8 mouse cellular contexts compared by ENCODE assay signal in the genomic region with DNA sequence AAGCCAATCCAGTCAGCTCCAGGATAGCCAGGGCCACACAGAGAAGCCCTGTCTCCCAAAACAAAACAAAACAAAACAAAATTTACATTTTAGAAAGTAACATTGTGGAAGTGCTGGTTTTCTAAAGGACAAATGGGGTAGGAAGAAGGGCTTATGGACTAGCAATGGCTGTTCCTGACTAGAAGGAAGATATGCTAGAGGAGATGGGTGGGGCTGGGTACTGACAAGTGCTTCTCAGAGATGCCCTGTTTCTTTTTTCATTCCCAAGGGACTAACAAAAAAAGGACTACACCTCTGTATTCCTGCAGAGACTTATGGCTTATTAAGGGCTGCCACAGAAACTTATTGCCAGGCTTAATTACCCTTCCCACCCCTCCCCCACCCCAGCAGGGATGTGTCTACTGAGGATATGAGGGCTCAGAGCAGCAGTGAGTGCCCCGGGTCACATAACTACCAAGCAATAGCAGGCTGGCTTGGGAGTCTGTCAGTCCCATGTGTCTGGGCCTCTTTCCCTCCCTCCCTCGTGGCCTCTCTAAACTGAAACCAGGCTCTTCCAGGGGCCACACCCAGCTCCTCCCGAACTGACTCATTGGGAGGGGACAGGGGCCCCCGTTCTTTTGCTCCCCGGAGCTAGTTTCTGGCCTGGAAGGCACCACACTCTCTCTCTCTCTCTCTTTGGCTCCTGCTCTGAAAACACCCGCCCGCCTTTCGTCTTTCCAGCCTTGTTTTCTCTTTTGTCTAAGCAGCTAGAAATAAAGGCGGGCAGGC. TPM values are rescaled to one million over a fixed set of nuclear protein-coding genes. Genes with fewer than 3 reads are reported as not detected.
A peak's percentile ranks its signal among the peaks of the same experiment; 100 is the strongest.
DNase-seq lines count a peak whose midpoint lies in the region; ATAC-seq and TF ChIP-seq lines count a peak whose summit lies in the region.

No protein-coding gene starts in this region.

- no peak for DNase-seq in kidney, postnatal 14 days
- peak; percentile 36 for DNase-seq in heart, postnatal 0 days (ENCODE audit: low spot score)
- DNase-seq in layer of hippocampus, postnatal 10 days (ENCODE audit: low spot score in 2 of 2) = no peak
- DNase-seq in right cerebral cortex, postnatal 4 days = no peak

- peak overlapping the region; percentile 58 for H3K9ac ChIP-seq in kidney, embryonic 16.5 days (replicated peaks; ENCODE audit: low read length)
- H3K9ac ChIP-seq in heart, postnatal 0 days (replicated peaks; ENCODE audit: low read depth, low read length) = no peak overlapping the region; the same call in 1 of the 2 replicates
- H3K9ac ChIP-seq in liver, embryonic 16.5 days (ENCODE audit: low read depth, low read length) = peak overlapping the region; percentile 55
- H3K9ac ChIP-seq in stomach, embryonic 14.5 days (replicated peaks; ENCODE audit: low read depth, low read length) = peak overlapping the region; percentile 11; the same call in 1 of the 2 replicates

- peak overlapping the region; percentile 72 for H3K27ac ChIP-seq in kidney, embryonic 16.5 days (ENCODE audit: low read length)
- peak overlapping the region; percentile 60 for H3K27ac ChIP-seq in embryonic fibroblast, embryonic 13.5 days (ENCODE audit: insufficient read depth, low read length)
- no peak overlapping the region; the same call in 1 of the 2 replicates for H3K27ac ChIP-seq in heart, postnatal 0 days (ENCODE audit: low read depth)
- H3K27ac ChIP-seq in liver, embryonic 16.5 days (ENCODE audit: low read length) = peak overlapping the region; percentile 92
- peak overlapping the region; percentile 92 for H3K27ac ChIP-seq in stomach, embryonic 14.5 days (ENCODE audit: low read length)

- H3K4me1 ChIP-seq in kidney, embryonic 16.5 days (ENCODE audit: insufficient read depth, low read length) = peaks cover 14% of the 10 kb centered on the region
- H3K4me1 ChIP-seq in embryonic fibroblast, embryonic 13.5 days (ENCODE audit: control insufficient read depth, insufficient read depth, low read length) = peaks cover 4% of the 10 kb centered on the region; the same call in 1 of the 2 replicates
- peaks cover 10% of the 10 kb centered on the region; the same call in 1 of the 2 replicates for H3K4me1 ChIP-seq in heart, postnatal 0 days (ENCODE audit: control insufficient read depth, insufficient read depth)
- H3K4me1 ChIP-seq in liver, embryonic 16.5 days (ENCODE audit: control insufficient read depth, low read depth, low read length) = peaks cover 28% of the 10 kb centered on the region
- H3K4me1 ChIP-seq in stomach, embryonic 14.5 days (ENCODE audit: control insufficient read depth, insufficient read depth, low read length) = peaks cover 13% of the 10 kb centered on the region; the same call in 1 of the 2 replicates

- no peak for TF ChIP-seq EP300 in heart, postnatal 0 days (IDR thresholded peaks at IDR 0.05; ENCODE audit: low read depth)

- H3K27me3 ChIP-seq in kidney, embryonic 16.5 days (ENCODE audit: insufficient read depth, low read length) = no peaks in the 10 kb centered on the region
- H3K27me3 ChIP-seq in heart, postnatal 0 days (ENCODE audit: control insufficient read depth, insufficient read depth, low read length) = no peaks in the 10 kb centered on the region
- no peaks in the 10 kb centered on the region for H3K27me3 ChIP-seq in liver, embryonic 16.5 days (ENCODE audit: control insufficient read depth, insufficient read depth, low read depth, low read length)
- no peaks in the 10 kb centered on the region for H3K27me3 ChIP-seq in stomach, embryonic 14.5 days (ENCODE audit: control insufficient read depth, insufficient read depth, low read length)

- TF ChIP-seq CTCF in embryonic fibroblast, embryonic 13.5 days (IDR thresholded peaks at IDR 0.05; ENCODE audit: borderline replicate concordance, insufficient read depth, low read length) = no peak
- no peak for TF ChIP-seq CTCF in heart, postnatal 0 days (IDR thresholded peaks at IDR 0.05; ENCODE audit: low read depth)

- 4% methylated on average over 9 of the region's 9 CpGs for WGBS in kidney, embryonic 16.5 days
- 10% methylated on average over 9 of the region's 9 CpGs for WGBS in heart, postnatal 0 days
- 12% methylated on average over 9 of the region's 9 CpGs for WGBS in liver, embryonic 16.5 days (ENCODE audit: insufficient replicate concordance)
- WGBS in stomach, embryonic 14.5 days = 12% methylated on average over 9 of the region's 9 CpGs

- H3K4me3 ChIP-seq in kidney, embryonic 16.5 days (ENCODE audit: low read length) = no peak overlapping the region; the same call in 1 of the 2 replicates
- no peak overlapping the region for H3K4me3 ChIP-seq in embryonic fibroblast, embryonic 13.5 days (ENCODE audit: insufficient read depth, low read length)
- 0 out of 2 replicates have a peak overlapping the region, but pooled peaks have one; percentile 3 for H3K4me3 ChIP-seq in heart, postnatal 0 days (ENCODE audit: low read depth, low read length)
- H3K4me3 ChIP-seq in liver, embryonic 16.5 days (ENCODE audit: low read depth, low read length) = peak overlapping the region; percentile 49
- no peak overlapping the region for H3K4me3 ChIP-seq in stomach, embryonic 14.5 days (ENCODE audit: low read depth, low read length)

- peak; percentile 60; the same call in 1 of the 2 replicates for ATAC-seq in kidney, embryonic 16.5 days (ENCODE audit: low FRiP score, low TSS enrichment)
- peak; percentile 24; the same call in 1 of the 2 replicates for ATAC-seq in heart, postnatal 0 days (ENCODE audit: insufficient read depth, low read depth)
- ATAC-seq in liver, embryonic 16.5 days (ENCODE audit: low read depth) = peak; percentile 97
- peak; percentile 84 for ATAC-seq in stomach, embryonic 14.5 days (ENCODE audit: insufficient number of reproducible peaks, insufficient read depth, low FRiP score, low read depth)

- peak overlapping the region; percentile 40 for H3K4me2 ChIP-seq in kidney, embryonic 16.5 days (replicated peaks; ENCODE audit: low read depth, low read length)
- H3K4me2 ChIP-seq in heart, postnatal 0 days (ENCODE audit: low read depth, low read length) = peak overlapping the region; percentile 41
- H3K4me2 ChIP-seq in liver, embryonic 16.5 days (ENCODE audit: low read depth, low read length) = peak overlapping the region; percentile 68
- H3K4me2 ChIP-seq in stomach, embryonic 14.5 days (replicated peaks; ENCODE audit: low read depth, low read length) = peak overlapping the region; percentile 21; the same call in 1 of the 2 replicates

- H3K9me3 ChIP-seq in kidney, embryonic 16.5 days (ENCODE audit: low read length) = no peaks in the 10 kb centered on the region
- H3K9me3 ChIP-seq in heart, postnatal 0 days (replicated peaks; ENCODE audit: control insufficient read depth, low read length) = no peaks in the 10 kb centered on the region
- H3K9me3 ChIP-seq in liver, embryonic 16.5 days (replicated peaks; ENCODE audit: control insufficient read depth, low read length) = no peaks in the 10 kb centered on the region
- H3K9me3 ChIP-seq in stomach, embryonic 14.5 days (ENCODE audit: control insufficient read depth, low read depth, low read length) = no peaks in the 10 kb centered on the region

- no peak for TF ChIP-seq POLR2A in embryonic fibroblast, embryonic 13.5 days (IDR thresholded peaks at IDR 0.05; ENCODE audit: low read depth, low read length)

- H3K36me3 ChIP-seq in kidney, embryonic 16.5 days (ENCODE audit: insufficient read depth, low read length) = no peaks in the 10 kb centered on the region
- no peaks in the 10 kb centered on the region for H3K36me3 ChIP-seq in heart, postnatal 0 days (replicated peaks; ENCODE audit: control insufficient read depth, insufficient read depth, low read length)
- H3K36me3 ChIP-seq in liver, embryonic 16.5 days (ENCODE audit: control insufficient read depth, insufficient read depth) = no peaks in the 10 kb centered on the region
- no peaks in the 10 kb centered on the region for H3K36me3 ChIP-seq in stomach, embryonic 14.5 days (ENCODE audit: control insufficient read depth, insufficient read depth, low read length)

RNA-seq across cellular contexts. Expression of a gene that starts 10.0 kb away (rescaled TPM):
- 2.0 and 2.5 TPM in 2 replicates for polyA plus RNA-seq in kidney, embryonic 16.5 days (2015; fragmentation: Nextera tagmentation; extraction: Ambion mirVana)
- polyA plus RNA-seq in embryonic fibroblast, embryonic 13.5 days (2011; ENCODE audit: insufficient read length, low read depth, missing spikeins) = 2.6 and 5.0 TPM in 2 replicates
- total RNA-seq in heart, postnatal 0 days (2014; rRNA removed; ENCODE audit: low replicate concordance) = 0.19 and 3.1 TPM in 2 replicates
- polyA plus RNA-seq in heart, postnatal 0 days (2015; fragmentation: Nextera tagmentation; extraction: Ambion mirVana) = 0.34 and 0.37 TPM in 2 replicates
- polyA plus RNA-seq in liver, embryonic 16.5 days (2015; fragmentation: Nextera tagmentation; extraction: Ambion mirVana) = 1.4 and 2.0 TPM in 2 replicates
- polyA plus RNA-seq in stomach, embryonic 14.5 days (2014; fragmentation: Nextera tagmentation; extraction: Ambion mirVana) = 6.3 and 6.7 TPM in 2 replicates
- total RNA-seq in layer of hippocampus, postnatal 10 days (2021) = 10 to 100 TPM in 1 of 2 experiments, 1 to 10 TPM in 1; 9.3 to 12.7 TPM

Comparison
In these comparisons a context has a peak if more than half of its experiments do, and no peak if none do; other contexts are left out.
1. ATAC-seq: peak in every context shown above with its lines; median percentile 97 in liver, embryonic 16.5 days; 84 in stomach, embryonic 14.5 days; 60 in kidney, embryonic 16.5 days; 24 in heart, postnatal 0 days.
2. H3K4me3 ChIP-seq: peak in heart, postnatal 0 days (single experiment) and liver, embryonic 16.5 days (single experiment); none in kidney, embryonic 16.5 days (single experiment), embryonic fibroblast, embryonic 13.5 days (single experiment) and stomach, embryonic 14.5 days (single experiment).
3. Peak in every context shown above with its lines, with median percentiles within 50 percentile points of each other: H3K4me2 ChIP-seq.